Mouse (Mus musculus): Measurements from ENCODE around the gene Wdr37. TPM values are rescaled to one million over a fixed set of nuclear protein-coding genes. Genes with fewer than 3 reads are reported as not detected.
A peak's percentile ranks its signal among the peaks of the same experiment; 100 is the strongest.
"Not testable (repeated sequence)": the region's sequence is repeated elsewhere in the genome, so short reads cannot be mapped to it uniquely, and the experiment has no call there.

The Wdr37 gene
- polyA plus RNA-seq (2016; fragmentation: Nextera tagmentation; extraction: Ambion mirVana), result 31.0 and 34.1 TPM in 2 replicates

- Histone ChIP-seq H3K36me3 (peaks cover 10% of the 10 kb centered on the region), H3K27ac (peak within 1 kb of the TSS; percentile 91), H3K9me3 (no peaks in the 10 kb centered on the region), H3K4me1 (replicated peaks) (peaks cover 20% of the 10 kb centered on the region), H3K4me3 (peak within 1 kb of the TSS; percentile 93), H3K27me3 (ENCODE audit: insufficient read depth, poor library complexity, severe bottlenecking) (no peaks in the 10 kb centered on the region)
- DNase-seq (ENCODE audit: low spot score), result no peak
- WGBS, result 2% methylated on average over 18 of the region's 18 CpGs
Observed at GRCm38 (mm10) chr13:8871314-8871962, at the start of gene Wdr37. Gene Wdr37 (minus strand): TSS chr13:8871909.

- not testable (repeated sequence) for H3K27ac ChIP-seq; H3K9me3 ChIP-seq; H3K36me3 ChIP-seq; DNase-seq (ENCODE audit: low spot score); H3K4me3 ChIP-seq; H3K27me3 ChIP-seq (ENCODE audit: insufficient read depth, poor library complexity, severe bottlenecking); H3K4me1 ChIP-seq (replicated peaks)
- WGBS, result 93% methylated on average over 8 of the region's 8 CpGs
Observed at GRCm38 (mm10) chr13:8913890-8914289, 42.2 kb upstream of the Wdr37 start.

GRCm38 (mm10) chr13:8905986-8906385 lies 34.3 kb upstream of the Wdr37 start:
- not testable (repeated sequence) for DNase-seq (ENCODE audit: low spot score); H3K4me3 ChIP-seq; H3K36me3 ChIP-seq; H3K27me3 ChIP-seq (ENCODE audit: insufficient read depth, poor library complexity, severe bottlenecking); H3K27ac ChIP-seq; H3K4me1 ChIP-seq (replicated peaks)
- peaks cover 28% of the 10 kb centered on the region for H3K9me3 ChIP-seq
- 91% methylated on average over 2 of the region's 2 CpGs for WGBS

GRCm38 (mm10) chr13:8888603-8889002 lies 16.9 kb upstream of the Wdr37 start:
- H3K36me3 ChIP-seq, result peaks cover 43% of the 10 kb centered on the region
- DNase-seq (ENCODE audit: low spot score), result no peak
- WGBS, result 98% methylated on average over 1 of the region's 1 CpGs
- no peak overlapping the region for H3K4me3 ChIP-seq
- H3K27ac ChIP-seq, result no peak overlapping the region
- no peaks in the 10 kb centered on the region for H3K9me3 ChIP-seq
- H3K27me3 ChIP-seq (ENCODE audit: insufficient read depth, poor library complexity, severe bottlenecking), result no peaks in the 10 kb centered on the region
- peaks cover 19% of the 10 kb centered on the region for H3K4me1 ChIP-seq (replicated peaks)

- Histone ChIP-seq H3K27ac (peak overlapping the region; percentile 99), H3K36me3 (peaks cover 30% of the 10 kb centered on the region), H3K4me1 (replicated peaks) (peaks cover 19% of the 10 kb centered on the region), H3K9me3 (no peaks in the 10 kb centered on the region), H3K4me3 (peak overlapping the region; percentile 82), H3K27me3 (ENCODE audit: insufficient read depth, poor library complexity, severe bottlenecking) (no peaks in the 10 kb centered on the region)
- WGBS, result 5% methylated on average over 9 of the region's 9 CpGs
- DNase-seq (ENCODE audit: low spot score), result no peak
Observed at GRCm38 (mm10) chr13:8886185-8886560, 14.5 kb upstream of the Wdr37 start.

- Histone ChIP-seq H3K4me1 (replicated peaks) (peaks cover 19% of the 10 kb centered on the region), H3K36me3 (peaks cover 30% of the 10 kb centered on the region), H3K27me3 (ENCODE audit: insufficient read depth, poor library complexity, severe bottlenecking) (no peaks in the 10 kb centered on the region), H3K27ac (peak within 1 kb of the TSS; percentile 99), H3K9me3 (no peaks in the 10 kb centered on the region), H3K4me3 (peak within 1 kb of the TSS; percentile 82)
- DNase-seq (ENCODE audit: low spot score), result peak; percentile 98
- under 1% methylated on average over 46 of the region's 46 CpGs for WGBS
Observed at GRCm38 (mm10) chr13:8885445-8886184, 13.9 kb upstream of the Wdr37 start, which contains the start of gene Idi1. Gene Idi1 (plus strand): TSS chr13:8885501.

- H3K4me1 ChIP-seq (replicated peaks), result peaks cover 19% of the 10 kb centered on the region
- WGBS, result 79% methylated on average over 5 of the region's 5 CpGs
Observed at GRCm38 (mm10) chr13:8883870-8884269, 12.2 kb upstream of the Wdr37 start.

GRCm38 (mm10) chr13:8881611-8882010 lies 9.9 kb upstream of the Wdr37 start:
- peaks cover 10% of the 10 kb centered on the region; the same call in 1 of the 2 replicates for H3K4me1 ChIP-seq (replicated peaks)
- H3K4me3 ChIP-seq, result no peak overlapping the region
- DNase-seq (ENCODE audit: low spot score), result no peak
- H3K36me3 ChIP-seq, result no peaks in the 10 kb centered on the region
- WGBS, result 73% methylated on average over 3 of the region's 3 CpGs
- no peaks in the 10 kb centered on the region for H3K27me3 ChIP-seq (ENCODE audit: insufficient read depth, poor library complexity, severe bottlenecking)
- no peaks in the 10 kb centered on the region for H3K9me3 ChIP-seq
- no peak overlapping the region for H3K27ac ChIP-seq

More at GRCm38 (mm10) chr13:8883870-8884269, 12.2 kb upstream of the Wdr37 start:
- not testable (repeated sequence) for DNase-seq (ENCODE audit: low spot score); H3K27ac ChIP-seq; H3K4me3 ChIP-seq; H3K9me3 ChIP-seq; H3K27me3 ChIP-seq (ENCODE audit: insufficient read depth, poor library complexity, severe bottlenecking)
- peaks cover 17% of the 10 kb centered on the region for H3K36me3 ChIP-seq

GRCm38 (mm10) chr13:8873776-8874175 lies 2.1 kb upstream of the Wdr37 start:
- Histone ChIP-seq H3K4me1 (replicated peaks) (peaks cover 18% of the 10 kb centered on the region), H3K9me3 (no peaks in the 10 kb centered on the region), H3K27ac (no peak overlapping the region), H3K27me3 (ENCODE audit: insufficient read depth, poor library complexity, severe bottlenecking) (no peaks in the 10 kb centered on the region), H3K36me3 (no peaks in the 10 kb centered on the region), H3K4me3 (no peak overlapping the region)
- 96% methylated on average over 1 of the region's 1 CpGs for WGBS
- no peak for DNase-seq (ENCODE audit: low spot score)

- peak; percentile 90 for DNase-seq (ENCODE audit: low spot score)
- peaks cover 11% of the 10 kb centered on the region for H3K36me3 ChIP-seq
- H3K27ac ChIP-seq, result peak overlapping the region; percentile 91
- peaks cover 20% of the 10 kb centered on the region for H3K4me1 ChIP-seq (replicated peaks)
- peak overlapping the region; percentile 93 for H3K4me3 ChIP-seq
- no peaks in the 10 kb centered on the region for H3K9me3 ChIP-seq
- no peaks in the 10 kb centered on the region for H3K27me3 ChIP-seq (ENCODE audit: insufficient read depth, poor library complexity, severe bottlenecking)
- under 1% methylated on average over 57 of the region's 57 CpGs for WGBS
Observed at GRCm38 (mm10) chr13:8870510-8871313, 997 bp downstream of the Wdr37 start.

GRCm38 (mm10) chr13:8870160-8870509 lies 1.6 kb downstream of the Wdr37 start:
- WGBS, result 8% methylated on average over 9 of the region's 9 CpGs

GRCm38 (mm10) chr13:8869578-8870157 lies 2.0 kb downstream of the Wdr37 start:
- no peak for DNase-seq (ENCODE audit: low spot score)
- H3K27me3 ChIP-seq (ENCODE audit: insufficient read depth, poor library complexity, severe bottlenecking), result no peaks in the 10 kb centered on the region
- peaks cover 15% of the 10 kb centered on the region for H3K36me3 ChIP-seq
- H3K9me3 ChIP-seq, result no peaks in the 10 kb centered on the region
- peak overlapping the region; percentile 91 for H3K27ac ChIP-seq
- peaks cover 20% of the 10 kb centered on the region for H3K4me1 ChIP-seq (replicated peaks)
- WGBS, result 82% methylated on average over 5 of the region's 5 CpGs
- peak overlapping the region; percentile 93 for H3K4me3 ChIP-seq

More at GRCm38 (mm10) chr13:8870160-8870509, 1.6 kb downstream of the Wdr37 start:
- H3K4me1 ChIP-seq (replicated peaks), result peaks cover 20% of the 10 kb centered on the region
- DNase-seq (ENCODE audit: low spot score), result no peak
- H3K4me3 ChIP-seq, result peak overlapping the region; percentile 93
- peak overlapping the region; percentile 91 for H3K27ac ChIP-seq
- H3K27me3 ChIP-seq (ENCODE audit: insufficient read depth, poor library complexity, severe bottlenecking), result no peaks in the 10 kb centered on the region
- H3K36me3 ChIP-seq, result peaks cover 11% of the 10 kb centered on the region
- no peaks in the 10 kb centered on the region for H3K9me3 ChIP-seq
